Mouse (Mus musculus) limb, embryonic 11.5 days (tissue): ENCODE measurements at regions not wholly inside any gene's neighbourhood (a gene's known extent, or its start where the extent isn't known, plus 50 kb on each side); places are given as distances from the start of the nearest gene placed in this dataset.

Source experiments
- ATAC-seq: fragments of 200-750 bp; cut with Nextera tagmentation; 2 replicates; pipeline ENCODE4 v1.8.0; 2017; ENCODE audit warnings: low read depth; ENCODE audit not compliant: insufficient number of reproducible peaks, low FRiP score, low TSS enrichment
- DNase-seq: peaks from one replicate; pipeline ENCODE4 v3.0.0-alpha.2; 2015; ENCODE audit warnings: low spot score
- H3K27ac ChIP-seq: fragments of 300-500 bp; sonication (generic); replicated peaks from 2 replicates; pipeline ENCODE4 v1.5.1; 2014; ENCODE audit warnings: low read depth, mild to moderate bottlenecking, low read length
- H3K27me3 ChIP-seq: fragments of 300-500 bp; sonication (generic); 2 replicates; pipeline ENCODE4 v1.6.1; 2014; ENCODE audit warnings: mild to moderate bottlenecking, low read length, mixed read lengths; ENCODE audit not compliant: control insufficient read depth, insufficient read depth
- H3K36me3 ChIP-seq: fragments of 300-500 bp; sonication (generic); 2 replicates; pipeline ENCODE4 v1.6.1; 2014; ENCODE audit warnings: mild to moderate bottlenecking, low read length, moderate library complexity, mixed read lengths; ENCODE audit not compliant: control insufficient read depth, insufficient read depth
- H3K4me1 ChIP-seq: fragments of 300-500 bp; sonication (generic); 2 replicates; pipeline ENCODE4 v1.6.1; 2014; ENCODE audit warnings: low read length, mixed read lengths; ENCODE audit not compliant: control insufficient read depth, insufficient read depth
- H3K4me2 ChIP-seq: fragments of 300-500 bp; sonication (generic); 2 replicates; pipeline ENCODE4 v1.6.1; 2014; ENCODE audit warnings: low read depth, mild to moderate bottlenecking, moderate library complexity; ENCODE audit not compliant: severe bottlenecking
- H3K4me3 ChIP-seq: fragments of 300-500 bp; sonication (generic); 2 replicates; pipeline ENCODE4 v1.5.1; 2014; ENCODE audit warnings: low read depth, low read length
- H3K9ac ChIP-seq: fragments of 300-500 bp; sonication (generic); 2 replicates; pipeline ENCODE4 v1.6.1; 2014; ENCODE audit warnings: mild to moderate bottlenecking, low read length
- H3K9me3 ChIP-seq: fragments of 300-500 bp; sonication (generic); 2 replicates; pipeline ENCODE4 v1.6.1; 2016; ENCODE audit warnings: low read length; ENCODE audit not compliant: control insufficient read depth
- WGBS: fragments of 180-500 bp; shearing (Covaris S2); extraction: QIAGEN DNeasy Blood & Tissue Kit; methylation state at CpG from one replicate; pipeline ENCODE4 v1.1.7; 2014; 5-methylcytosine and 5-hydroxymethylcytosine counted together

DNA sequence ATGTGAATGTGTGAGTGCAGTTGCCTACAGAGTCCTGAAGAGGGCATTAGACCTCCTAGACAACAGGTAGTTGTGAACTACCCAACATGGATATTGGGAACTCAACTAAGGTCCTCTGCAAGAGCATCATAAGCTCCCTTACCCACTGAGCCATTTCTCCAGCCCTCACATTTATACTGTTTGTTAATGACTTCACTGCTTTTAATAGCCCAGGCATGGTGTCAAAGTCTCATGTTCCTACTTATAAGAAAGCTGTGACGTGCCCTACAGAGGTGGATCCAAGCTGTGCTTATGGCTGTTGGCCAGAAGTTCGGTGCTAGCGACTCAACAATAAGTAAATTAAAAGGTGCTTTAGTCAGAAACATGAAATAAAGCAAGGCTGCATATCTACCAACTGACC is 88.6 kb downstream of the Hs3st3b1 start:
- H3K9ac ChIP-seq, result no peak overlapping the region
- H3K4me2 ChIP-seq, result no peak overlapping the region
- H3K27ac ChIP-seq, result no peak overlapping the region
- H3K4me1 ChIP-seq, result 0 out of 2 replicates have a peak, but pooled peaks cover 2% of the 10 kb centered on the region
- H3K27me3 ChIP-seq, result no peaks in the 10 kb centered on the region
- no peak for DNase-seq
- 83% methylated on average over 3 of the region's 3 CpGs for WGBS
- H3K9me3 ChIP-seq, result no peaks in the 10 kb centered on the region
- no peaks in the 10 kb centered on the region for H3K36me3 ChIP-seq
- no peak overlapping the region for H3K4me3 ChIP-seq
- ATAC-seq, result no peak

DNA sequence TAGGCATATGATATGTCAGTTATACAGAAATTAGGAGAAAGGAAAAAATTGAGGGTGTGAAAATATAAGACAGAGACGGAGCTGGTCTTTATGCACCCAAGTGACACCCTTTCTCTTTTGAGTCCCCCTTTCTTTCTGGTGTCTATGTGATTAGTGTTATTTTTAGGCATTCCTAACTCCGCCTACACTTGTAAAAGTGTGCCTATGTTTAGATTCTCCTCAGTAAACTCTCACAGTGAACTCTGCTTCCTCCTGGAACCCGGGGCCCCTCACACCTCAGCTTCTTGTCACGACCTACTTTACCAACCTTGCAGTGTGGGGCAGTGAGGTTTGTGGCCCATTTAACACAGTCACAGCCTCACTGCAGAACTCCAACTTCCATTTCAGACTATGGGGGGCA is 88.0 kb downstream of the Hs3st3b1 start:
- H3K4me1 ChIP-seq, result 0 out of 2 replicates have a peak, but pooled peaks cover 2% of the 10 kb centered on the region
- H3K27me3 ChIP-seq, result no peaks in the 10 kb centered on the region
- H3K4me3 ChIP-seq, result no peak overlapping the region
- no peak overlapping the region for H3K4me2 ChIP-seq
- ATAC-seq, result no peak
- no peak overlapping the region for H3K27ac ChIP-seq
- no peaks in the 10 kb centered on the region for H3K9me3 ChIP-seq
- no peak for DNase-seq
- H3K36me3 ChIP-seq, result no peaks in the 10 kb centered on the region
- WGBS, result 55% methylated on average over 4 of the region's 4 CpGs
- no peak overlapping the region for H3K9ac ChIP-seq

DNA sequence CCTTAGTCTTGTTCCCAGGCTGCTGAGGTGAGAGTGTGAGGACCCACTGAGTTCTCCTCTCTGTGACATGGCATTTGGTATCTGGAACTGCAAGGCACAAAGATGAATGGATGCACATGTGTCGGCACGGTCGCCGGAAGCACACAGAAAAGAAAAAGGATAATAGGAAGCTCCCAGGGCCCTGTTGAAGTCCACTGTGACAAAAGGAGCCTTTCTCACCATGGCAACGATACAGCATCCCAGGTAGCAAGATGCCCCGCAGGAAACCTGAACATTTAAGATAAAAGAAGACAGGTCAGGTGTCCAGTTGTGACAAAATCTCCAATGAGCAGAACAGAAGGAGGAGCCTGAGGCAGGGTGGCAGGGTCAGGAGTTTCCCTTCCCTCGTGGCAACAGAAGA is 87.5 kb downstream of the Hs3st3b1 start:
- WGBS, result 75% methylated on average over 7 of the region's 7 CpGs
- H3K4me1 ChIP-seq, result 0 out of 2 replicates have a peak, but pooled peaks cover 2% of the 10 kb centered on the region
- H3K27ac ChIP-seq, result no peak overlapping the region
- H3K4me3 ChIP-seq, result no peak overlapping the region
- H3K27me3 ChIP-seq, result no peaks in the 10 kb centered on the region
- H3K9me3 ChIP-seq, result no peaks in the 10 kb centered on the region
- no peak overlapping the region for H3K9ac ChIP-seq
- H3K4me2 ChIP-seq, result no peak overlapping the region
- no peak for ATAC-seq
- no peaks in the 10 kb centered on the region for H3K36me3 ChIP-seq
- no peak for DNase-seq
